Mouse (Mus musculus) E14TG2a.4 (cell line): ENCODE data around the gene Yif1a.

Experiments used
- H3K27me3 ChIP-seq: 2 replicates; pipeline ENCODE4 v1.6.1; 2014; ENCODE audit warnings: low read length, control low read depth; ENCODE audit not compliant: insufficient read depth
- H3K36me3 ChIP-seq: 2 replicates; pipeline ENCODE4 v1.6.1; 2014; ENCODE audit warnings: low read length, control low read depth; ENCODE audit not compliant: insufficient read depth
- H3K4me1 ChIP-seq: replicated peaks from 2 replicates; pipeline ENCODE4 v1.6.1; 2014; ENCODE audit warnings: low read depth, low read length, control low read depth
- H3K4me3 ChIP-seq: replicated peaks from 2 replicates; pipeline ENCODE4 v1.5.1; 2014; ENCODE audit warnings: mild to moderate bottlenecking, low read length
- H3K9me3 ChIP-seq: 2 replicates; pipeline ENCODE4 v1.6.1; 2014; ENCODE audit warnings: low read length, control low read depth
- CTCF ChIP-seq: conservative IDR thresholded peaks from 2 replicates; pipeline ENCODE4 v1.5.1; 2014; ENCODE audit warnings: low read length
- NANOG ChIP-seq: IDR thresholded peaks from 2 replicates; pipeline ENCODE4 v1.6.1; 2014; ENCODE audit warnings: borderline replicate concordance, low read length, mixed read lengths
- POU5F1 ChIP-seq: IDR thresholded peaks from 2 replicates; pipeline ENCODE4 v1.6.1; 2014; ENCODE audit warnings: low read length, borderline replicate concordance

Yif1a gene

DNA sequence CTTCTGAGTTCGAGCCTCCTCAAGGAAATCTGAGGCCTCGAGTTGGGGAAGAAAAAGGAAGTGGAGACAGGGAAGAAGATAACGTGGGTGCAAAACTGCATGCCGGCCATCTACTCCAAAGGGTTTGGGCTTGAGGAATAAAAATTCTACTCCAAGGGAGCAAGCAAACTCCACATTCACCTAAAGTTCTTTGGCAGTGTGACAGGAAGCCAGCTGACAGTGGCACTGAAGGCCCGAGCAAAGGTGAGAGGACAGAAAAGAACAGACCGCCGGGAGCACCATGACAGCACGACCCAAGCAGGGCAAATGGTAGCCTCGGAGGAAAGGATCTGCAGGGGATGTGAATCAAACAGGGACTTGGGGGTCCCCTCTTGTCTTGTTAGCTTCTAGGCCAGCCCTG is 17.7 kb downstream of the Yif1a start:
- Histone ChIP-seq H3K4me3 (peak overlapping the region; percentile 93), H3K9me3 (no peaks in the 10 kb centered on the region), H3K27me3 (no peaks in the 10 kb centered on the region), H3K36me3 (peaks cover 75% of the 10 kb centered on the region), H3K4me1 (peaks cover 62% of the 10 kb centered on the region)
- TF ChIP-seq POU5F1 (no peak), NANOG (no peak), CTCF (no peak)

GRCm38 (mm10) chr19:5106731-5107191 is 18.4 kb downstream of the Yif1a start, which contains the start of gene Rab1b:
Rab1b (minus strand) TSS chr19:5107072.
- Histone ChIP-seq H3K27me3 (no peaks in the 10 kb centered on the region), H3K4me1 (peaks cover 58% of the 10 kb centered on the region), H3K9me3 (no peaks in the 10 kb centered on the region), H3K4me3 (peak within 1 kb of the TSS; percentile 93), H3K36me3 (peaks cover 75% of the 10 kb centered on the region)
- TF ChIP-seq POU5F1, result no peak
- TF ChIP-seq NANOG, result no peak
- no peak for TF ChIP-seq CTCF

DNA sequence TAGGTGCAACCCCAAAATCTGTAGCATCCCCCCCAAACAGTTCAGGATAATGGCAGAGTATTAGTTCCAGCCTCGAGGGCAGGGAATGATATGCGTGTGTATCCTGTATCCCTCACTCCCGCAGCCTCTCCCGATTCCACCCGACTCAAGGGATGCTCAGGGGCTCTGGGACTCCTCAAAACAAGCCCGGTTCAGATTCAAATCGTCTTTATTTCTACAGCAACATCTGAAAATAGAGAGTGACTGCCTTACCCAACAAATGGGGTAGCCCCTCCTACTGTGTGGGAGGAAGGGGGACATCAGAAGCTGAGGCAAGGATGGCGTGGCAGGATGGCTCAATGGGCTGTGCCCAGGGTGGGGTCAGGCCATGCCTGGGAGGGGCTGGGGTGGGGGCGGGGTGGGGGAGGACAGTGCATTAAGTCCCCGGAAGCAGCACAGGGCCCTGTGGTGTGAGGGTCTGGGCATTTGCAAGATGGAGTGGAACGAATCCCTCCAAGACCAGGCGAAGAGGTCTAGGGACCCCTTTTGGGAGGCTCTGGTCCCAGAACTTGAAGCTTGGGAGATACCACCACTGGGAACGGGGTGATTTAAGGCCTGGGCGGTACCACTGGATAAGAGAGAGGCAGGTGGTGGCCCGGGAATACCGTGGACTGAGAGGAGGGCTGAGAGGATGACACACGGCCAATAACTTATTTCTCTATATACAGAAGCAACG is 19.4 kb downstream of the Yif1a start:
- Histone ChIP-seq H3K9me3 (no peaks in the 10 kb centered on the region), H3K4me1 (peaks cover 53% of the 10 kb centered on the region), H3K27me3 (no peaks in the 10 kb centered on the region), H3K36me3 (peaks cover 72% of the 10 kb centered on the region), H3K4me3 (0 out of 2 replicates have a peak overlapping the region, but pooled peaks have one; percentile 93)
- TF ChIP-seq CTCF, result no peak

GRCm38 (mm10) chr19:5108271-5108575 is 19.9 kb downstream of the Yif1a start:
- H3K4me3 ChIP-seq, result peak overlapping the region; percentile 37; the same call in 1 of the 2 replicates
- no peaks in the 10 kb centered on the region for H3K9me3 ChIP-seq
- H3K4me1 ChIP-seq, result peaks cover 54% of the 10 kb centered on the region
- H3K36me3 ChIP-seq, result peaks cover 70% of the 10 kb centered on the region
- TF ChIP-seq NANOG, result no peak
- peak; percentile 43 for TF ChIP-seq CTCF
- no peaks in the 10 kb centered on the region for H3K27me3 ChIP-seq

GRCm38 (mm10) chr19:5108702-5109101 is 20.4 kb downstream of the Yif1a start:
- Histone ChIP-seq H3K27me3 (no peaks in the 10 kb centered on the region), H3K36me3 (peaks cover 70% of the 10 kb centered on the region), H3K4me1 (peaks cover 59% of the 10 kb centered on the region), H3K9me3 (no peaks in the 10 kb centered on the region), H3K4me3 (peak overlapping the region; percentile 37; the same call in 1 of the 2 replicates)
- TF ChIP-seq POU5F1 (no peak), NANOG (no peak), CTCF (no peak)

- TF ChIP-seq CTCF (peak; percentile 85), POU5F1 (no peak)
- peak overlapping the region; percentile 37; the same call in 1 of the 2 replicates for H3K4me3 ChIP-seq
- H3K9me3 ChIP-seq, result no peaks in the 10 kb centered on the region
- H3K27me3 ChIP-seq, result no peaks in the 10 kb centered on the region
- peaks cover 63% of the 10 kb centered on the region for H3K4me1 ChIP-seq
- H3K36me3 ChIP-seq, result peaks cover 60% of the 10 kb centered on the region
These were observed 21.5 kb downstream of the Yif1a start for GRCm38 (mm10) chr19:5109659-5110453.

GRCm38 (mm10) chr19:5113783-5114182 is 25.4 kb downstream of the Yif1a start:
- TF ChIP-seq POU5F1, result no peak
- no peak overlapping the region for H3K4me3 ChIP-seq
- H3K27me3 ChIP-seq, result peaks cover 4% of the 10 kb centered on the region
- peaks cover 43% of the 10 kb centered on the region for H3K4me1 ChIP-seq
- no peaks in the 10 kb centered on the region for H3K9me3 ChIP-seq
- peaks cover 47% of the 10 kb centered on the region for H3K36me3 ChIP-seq

GRCm38 (mm10) chr19:5117494-5118383 is 29.4 kb downstream of the Yif1a start:
- Histone ChIP-seq H3K4me3 (peak overlapping the region; percentile 96), H3K36me3 (peaks cover 9% of the 10 kb centered on the region), H3K9me3 (no peaks in the 10 kb centered on the region), H3K4me1 (peaks cover 31% of the 10 kb centered on the region), H3K27me3 (peaks cover 18% of the 10 kb centered on the region)
- no peak for TF ChIP-seq POU5F1
- peak; percentile 69 for TF ChIP-seq CTCF
- TF ChIP-seq NANOG, result no peak
